Mouse (Mus musculus): ENCODE measurements around the gene Ormdl3.
A peak's percentile ranks its signal among the peaks of the same experiment; 100 is the strongest.

Ormdl3 gene

GRCm38 (mm10) chr11:98550975-98551828 is 36.0 kb downstream of the Ormdl3 start, which contains the start of gene Zpbp2:
Gene Zpbp2, plus strand, starts transcription at chr11:98551097.
- DNase-seq (ENCODE audit: low read depth): peak; percentile 99

- peak; percentile 88 for DNase-seq (ENCODE audit: low read depth)
These were observed 36.7 kb downstream of the Ormdl3 start for GRCm38 (mm10) chr11:98550311-98550974.

- DNase-seq (ENCODE audit: low read depth): no peak
These were observed 37.8 kb downstream of the Ormdl3 start for GRCm38 (mm10) chr11:98549363-98549762.

GRCm38 (mm10) chr11:98547308-98547693 is 39.9 kb downstream of the Ormdl3 start:
- DNase-seq (ENCODE audit: low read depth): no peak

GRCm38 (mm10) chr11:98546529-98547307 is 40.5 kb downstream of the Ormdl3 start:
- peak; percentile 68 for DNase-seq (ENCODE audit: low read depth)

- peak; percentile 83 for DNase-seq (ENCODE audit: low read depth)
These were observed 41.4 kb downstream of the Ormdl3 start, which contains the start of gene Ikzf3 for GRCm38 (mm10) chr11:98545711-98546231. Gene Ikzf3, minus strand, starts transcription at chr11:98546031.

- peak; percentile 48 for DNase-seq (ENCODE audit: low read depth)
These were observed 42.1 kb downstream of the Ormdl3 start for GRCm38 (mm10) chr11:98544890-98545677.

- no peak for DNase-seq (ENCODE audit: low read depth)
These were observed 43.8 kb downstream of the Ormdl3 start for GRCm38 (mm10) chr11:98543414-98543813.

GRCm38 (mm10) chr11:98542553-98542952 is 44.6 kb downstream of the Ormdl3 start:
- DNase-seq (ENCODE audit: low read depth): no peak

- DNase-seq (ENCODE audit: low read depth): peak; percentile 49
These were observed 46.8 kb downstream of the Ormdl3 start for GRCm38 (mm10) chr11:98540319-98540718.

GRCm38 (mm10) chr11:98537480-98538034 is 49.6 kb downstream of the Ormdl3 start:
- no peak for DNase-seq (ENCODE audit: low read depth)
